Mouse (Mus musculus) erythroblast, embryonic 14.5 days (primary cell): Measurements from ENCODE around the gene Gm17606.

ENCODE experiments used
- GATA1 ChIP-seq: IDR thresholded peaks from 2 replicates; pipeline ENCODE4 v1.6.1; 2012; ENCODE audit warnings: low read length, inconsistent platforms, mixed read lengths
- TAL1 ChIP-seq: IDR thresholded peaks from 3 replicates; pipeline ENCODE4 v1.6.1; 2012; ENCODE audit warnings: low read length, inconsistent platforms, mixed read lengths

DNA sequence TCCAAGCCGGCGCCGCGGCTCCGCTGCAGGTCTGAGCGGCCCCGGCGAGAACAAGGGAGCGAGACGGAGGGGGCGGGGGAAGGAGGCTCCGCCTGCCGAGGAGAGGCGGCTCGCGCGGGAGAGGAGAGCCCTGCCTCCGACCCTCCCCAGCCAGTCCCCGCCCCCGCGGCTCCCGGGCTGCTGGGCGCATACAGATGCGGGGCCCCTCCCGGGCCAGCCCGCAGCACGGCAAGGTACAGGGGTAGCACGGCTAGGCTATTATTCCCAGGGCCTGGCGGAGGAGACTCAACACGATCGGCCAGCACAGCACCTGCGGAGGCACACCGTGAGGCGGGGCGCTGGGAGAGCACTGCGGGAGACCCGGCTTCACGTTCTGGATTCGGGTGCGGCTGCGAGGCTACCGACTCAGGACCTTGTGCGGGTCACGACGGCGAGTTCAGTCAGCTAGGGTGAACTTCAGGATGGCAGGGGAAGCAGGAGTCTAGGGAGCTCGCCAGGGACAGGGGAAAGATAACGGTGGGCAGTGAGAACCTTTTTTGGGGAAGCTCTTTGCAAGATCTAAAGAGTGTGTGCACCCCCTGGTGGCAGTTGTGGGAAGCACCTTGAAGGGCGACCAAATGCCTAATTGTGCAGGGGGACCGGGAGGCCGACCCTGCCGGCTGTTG, 685 bp downstream of the Gm17606 start, which contains the start of gene Cdh24:
- peak; percentile 25; the same call in 1 of the 2 replicates for TF ChIP-seq GATA1
- no peak for TF ChIP-seq TAL1
